Mouse (Mus musculus) limb, embryonic 12.5 days (tissue): ENCODE results near the gene Zfp82. TPM values are rescaled to one million over a fixed set of nuclear protein-coding genes. Genes with fewer than 3 reads are reported as not detected.

Source experiments
- ATAC-seq: fragments of 200-750 bp; cut with Nextera tagmentation; 2 replicates; pipeline ENCODE4 v1.8.0; 2017; ENCODE audit warnings: low read depth, moderate TSS enrichment; ENCODE audit not compliant: insufficient number of reproducible peaks, insufficient read depth, low FRiP score, low TSS enrichment
- H3K27ac ChIP-seq: fragments of 300-500 bp; sonication (generic); 2 replicates; pipeline ENCODE4 v1.5.1; 2016; ENCODE audit warnings: mild to moderate bottlenecking, moderate library complexity
- H3K27me3 ChIP-seq: fragments of 300-500 bp; sonication (generic); 2 replicates; pipeline ENCODE4 v1.6.1; 2016; ENCODE audit warnings: mild to moderate bottlenecking, moderate library complexity
- H3K36me3 ChIP-seq: fragments of 300-500 bp; sonication (generic); 2 replicates; pipeline ENCODE4 v1.6.1; 2016; ENCODE audit warnings: mild to moderate bottlenecking, moderate library complexity
- H3K4me1 ChIP-seq: fragments of 300-500 bp; sonication (generic); replicated peaks from 2 replicates; pipeline ENCODE4 v1.6.1; 2016
- H3K4me2 ChIP-seq: fragments of 300-500 bp; sonication (generic); 2 replicates; pipeline ENCODE4 v1.6.1; 2016; ENCODE audit warnings: mild to moderate bottlenecking, moderate library complexity
- H3K4me3 ChIP-seq: fragments of 300-500 bp; sonication (generic); replicated peaks from 2 replicates; pipeline ENCODE4 v1.5.1; 2016; ENCODE audit warnings: mild to moderate bottlenecking
- H3K9ac ChIP-seq: fragments of 300-500 bp; sonication (generic); replicated peaks from 2 replicates; pipeline ENCODE4 v1.6.1; 2016; ENCODE audit warnings: mild to moderate bottlenecking, moderate library complexity
- H3K9me3 ChIP-seq: fragments of 300-500 bp; sonication (generic); 2 replicates; pipeline ENCODE4 v1.6.1; 2016; ENCODE audit warnings: mild to moderate bottlenecking, moderate library complexity
- WGBS: fragments of 180-500 bp; shearing (Covaris S2); methylation state at CpG from one replicate; pipeline ENCODE4 v1.1.7; 2016; 5-methylcytosine and 5-hydroxymethylcytosine counted together
- polyA plus RNA-seq: library from polyadenylated mRNA; unstranded; fragments of >200 nt; fragmentation: Nextera tagmentation; extraction: Ambion mirVana; gene quantifications from 2 replicates; pipeline ENCODE4 v1.2.1, GENCODE M21; 2016

Zfp82 gene
- polyA plus RNA-seq, 1 experiment from 2014 or later = 6.8 TPM

DNA sequence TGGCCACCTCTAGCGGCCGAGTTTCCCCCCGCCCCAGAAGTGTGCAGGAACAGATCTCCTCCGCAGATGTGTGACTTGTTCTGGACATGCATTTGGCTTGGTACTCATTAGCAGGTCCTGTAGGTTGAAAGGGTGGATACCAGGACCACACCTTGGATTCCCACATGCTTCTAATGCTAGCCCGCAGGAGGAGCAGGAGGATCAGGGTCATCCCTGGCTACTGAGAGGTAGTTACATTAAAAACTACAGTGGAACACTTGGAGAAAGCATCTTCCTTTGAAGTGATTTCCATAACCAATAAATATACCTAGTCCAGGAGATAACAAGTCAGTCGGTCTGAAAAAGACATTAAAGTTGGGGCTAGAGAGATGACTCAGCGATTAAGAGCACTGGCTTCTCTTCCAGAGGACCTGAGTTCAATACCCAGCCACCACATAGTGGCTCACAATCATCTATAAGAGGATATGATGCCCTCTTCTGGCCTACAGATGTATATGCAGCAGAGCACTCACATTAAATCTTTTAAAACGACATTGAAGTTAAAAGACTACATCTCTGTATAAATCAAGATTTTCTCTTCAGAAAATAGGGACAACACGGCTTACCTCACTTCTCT lies 18.4 kb upstream of the Zfp82 start:
- H3K9ac ChIP-seq = peak overlapping the region; percentile 28; the same call in 1 of the 2 replicates
- ATAC-seq = no peak

DNA sequence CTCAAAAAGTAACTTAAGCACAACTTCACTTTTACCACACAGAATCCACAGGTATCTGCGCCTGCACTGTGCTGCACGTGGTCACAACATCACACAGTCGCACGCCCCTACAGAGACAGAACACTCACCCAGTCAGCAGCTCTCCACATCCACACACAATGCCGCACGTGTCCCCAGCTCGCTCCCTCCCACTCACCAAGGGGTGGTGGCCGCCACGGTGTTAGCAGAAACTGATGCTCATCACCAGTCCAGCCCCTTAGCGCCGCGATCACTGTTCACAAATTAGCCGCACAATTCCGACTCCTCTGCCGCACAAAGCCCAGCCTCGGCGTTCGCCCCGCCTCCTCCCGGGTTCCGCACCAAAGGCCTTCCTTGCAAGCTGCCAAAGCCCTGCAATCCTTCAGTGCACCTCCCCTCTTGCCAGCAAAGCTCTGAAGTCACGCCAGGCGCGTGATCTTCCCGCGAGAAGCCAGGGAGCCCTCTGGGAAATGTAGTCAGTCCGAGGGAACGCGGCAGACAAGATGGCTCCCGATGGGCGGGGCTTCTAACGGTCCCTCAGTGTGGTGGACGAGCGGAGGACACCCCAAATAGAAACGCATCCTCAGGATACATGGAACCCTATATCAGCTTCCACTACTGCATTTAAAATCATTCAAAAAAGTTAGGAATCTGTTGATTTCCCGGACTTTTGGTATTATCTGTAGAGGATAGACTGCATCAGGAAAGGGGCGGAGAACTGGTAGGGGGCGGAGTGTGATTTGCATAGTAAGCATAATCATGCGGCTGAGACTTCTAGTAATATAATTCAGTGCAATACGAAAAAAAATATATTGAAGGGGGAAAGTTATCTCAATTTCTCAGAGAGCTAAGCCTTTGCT lies 17.6 kb upstream of the Zfp82 start, which contains the start of the genes Gm26920 and Zfp566:
Gm26920 (minus strand) TSS at position 319 of the 878 bp plus-strand sequence.
Zfp566 (minus strand) TSS at position 436 of the 878 bp plus-strand sequence.
- Histone ChIP-seq H3K27ac (peak within 1 kb of the TSS; percentile 82), H3K4me2 (peak within 1 kb of the TSS; percentile 72), H3K27me3 (no peaks in the 10 kb centered on the region), H3K4me1 (peaks cover 26% of the 10 kb centered on the region), H3K4me3 (peak within 1 kb of the TSS; percentile 59), H3K36me3 (peaks cover 18% of the 10 kb centered on the region), H3K9me3 (0 out of 2 replicates have a peak, but pooled peaks cover under 1% of the 10 kb centered on the region), H3K9ac (peak within 1 kb of the TSS; percentile 73)
- peak; percentile 84 for ATAC-seq
- under 1% methylated on average over 40 of the region's 40 CpGs for WGBS

More for the DNA sequence above, 18.4 kb upstream of the Zfp82 start:
- Histone ChIP-seq H3K27ac (no peak overlapping the region), H3K4me1 (peaks cover 26% of the 10 kb centered on the region), H3K9me3 (no peaks in the 10 kb centered on the region), H3K36me3 (peaks cover 11% of the 10 kb centered on the region), H3K4me3 (peak overlapping the region; percentile 59), H3K4me2 (peak overlapping the region; percentile 72), H3K27me3 (no peaks in the 10 kb centered on the region)
- WGBS = 9% methylated on average over 9 of the region's 9 CpGs

DNA sequence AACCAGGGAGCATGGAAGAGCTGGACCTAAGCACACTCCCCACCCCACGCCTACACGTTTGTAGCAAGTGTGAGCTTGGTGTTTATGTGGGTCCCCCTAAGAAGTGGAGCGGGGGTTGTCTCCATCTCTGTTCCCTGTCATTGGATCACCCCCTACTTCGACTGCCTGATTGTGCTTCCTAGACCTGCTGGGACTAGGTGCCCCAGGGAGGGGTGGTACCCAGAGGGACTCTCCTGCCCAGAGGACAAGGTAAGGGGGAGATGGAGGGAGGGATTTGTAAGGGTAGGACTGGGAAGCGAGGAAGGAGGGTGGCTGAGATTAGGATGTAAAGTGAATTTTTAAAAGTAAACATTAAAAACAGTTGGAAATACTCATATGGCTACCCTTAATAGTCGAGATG lies 16.7 kb upstream of the Zfp82 start:
- Histone ChIP-seq H3K4me3 (peak overlapping the region; percentile 59), H3K9me3 (0 out of 2 replicates have a peak, but pooled peaks cover 3% of the 10 kb centered on the region), H3K27me3 (no peaks in the 10 kb centered on the region), H3K9ac (peak overlapping the region; percentile 73), H3K36me3 (peaks cover 27% of the 10 kb centered on the region), H3K4me2 (peak overlapping the region; percentile 72), H3K4me1 (peaks cover 26% of the 10 kb centered on the region), H3K27ac (no peak overlapping the region)
- 16% methylated on average over 6 of the region's 6 CpGs for WGBS
- ATAC-seq = no peak

DNA sequence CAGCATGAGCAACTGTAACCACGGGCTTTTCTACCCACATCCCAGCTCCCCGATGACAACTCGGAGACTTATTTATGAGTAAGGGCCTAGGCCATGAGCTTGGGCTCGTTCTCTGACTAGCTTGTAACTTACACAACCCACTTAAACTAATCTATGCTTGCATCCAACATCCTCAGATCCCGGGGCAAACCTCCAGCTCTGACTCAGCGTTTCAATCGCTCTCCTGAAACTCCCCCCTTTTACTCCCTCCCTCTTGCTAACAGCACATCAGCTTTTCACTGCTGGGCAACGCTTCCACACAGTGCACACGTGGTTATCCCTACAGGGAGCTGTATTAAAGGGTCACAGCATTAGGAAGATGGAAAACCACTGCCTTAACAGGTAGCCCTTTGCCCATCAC lies 13.8 kb upstream of the Zfp82 start:
- no peak for ATAC-seq
- no peaks in the 10 kb centered on the region for H3K27me3 ChIP-seq
- H3K9me3 ChIP-seq = 0 out of 2 replicates have a peak, but pooled peaks cover 3% of the 10 kb centered on the region
- peaks cover 56% of the 10 kb centered on the region for H3K36me3 ChIP-seq
- H3K4me1 ChIP-seq = peaks cover 20% of the 10 kb centered on the region
- H3K4me2 ChIP-seq = no peak overlapping the region
- no peak overlapping the region for H3K27ac ChIP-seq
- H3K4me3 ChIP-seq = no peak overlapping the region
- H3K9ac ChIP-seq = no peak overlapping the region
- 88% methylated on average over 9 of the region's 9 CpGs for WGBS

DNA sequence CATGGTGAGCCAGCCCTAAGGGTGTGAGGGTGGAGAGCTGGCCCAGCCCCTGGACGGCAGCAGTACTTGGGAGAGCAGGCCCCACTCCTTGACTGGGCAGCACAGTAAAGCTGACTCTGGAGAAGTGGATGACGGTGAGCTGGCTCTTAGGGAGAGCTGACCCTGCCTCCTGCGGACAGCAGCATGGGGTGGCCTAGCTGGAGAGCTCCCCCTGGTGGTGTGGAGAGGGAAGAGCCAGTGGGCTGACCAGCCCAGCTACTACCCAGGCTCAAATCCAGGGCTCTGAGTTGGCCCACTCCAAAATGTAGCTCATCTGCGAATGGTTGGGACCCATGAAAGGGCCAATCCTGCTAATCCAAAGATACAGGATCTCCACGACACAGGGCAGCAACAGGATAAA lies 8.1 kb downstream of the Zfp82 start:
- no peak; the same call in 1 of the 2 replicates for ATAC-seq

DNA sequence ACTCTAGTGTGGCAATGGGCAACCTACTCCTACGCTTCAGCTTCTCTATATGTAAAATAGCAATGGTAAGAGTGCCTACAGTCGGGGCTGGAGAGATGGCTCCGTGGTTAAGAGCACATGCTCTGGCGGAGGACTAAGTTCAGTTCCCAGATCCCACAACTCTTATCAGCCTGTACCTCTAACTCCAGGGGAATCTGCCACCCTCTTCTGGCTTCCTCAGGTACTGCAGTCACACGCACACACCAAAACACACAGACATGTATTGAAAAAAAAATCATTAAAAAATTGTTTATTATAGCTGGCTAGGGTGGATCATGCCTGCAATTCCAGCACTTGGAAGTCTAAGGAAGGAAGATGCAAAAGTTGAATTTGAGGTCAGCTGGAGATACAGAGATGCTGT lies 10.2 kb downstream of the Zfp82 start:
- Histone ChIP-seq H3K4me3 (no peak overlapping the region), H3K27ac (no peak overlapping the region), H3K9me3 (no peaks in the 10 kb centered on the region), H3K4me1 (no peaks in the 10 kb centered on the region), H3K36me3 (peaks cover 73% of the 10 kb centered on the region), H3K4me2 (no peak overlapping the region), H3K27me3 (no peaks in the 10 kb centered on the region), H3K9ac (no peak overlapping the region)
- ATAC-seq = no peak
- WGBS = 85% methylated on average over 5 of the region's 5 CpGs

More for the DNA sequence above, 8.1 kb downstream of the Zfp82 start:
- no peak overlapping the region for H3K4me2 ChIP-seq
- no peak overlapping the region for H3K4me3 ChIP-seq
- 83% methylated on average over 5 of the region's 5 CpGs for WGBS
- H3K9ac ChIP-seq = no peak overlapping the region
- no peak overlapping the region for H3K27ac ChIP-seq
- H3K36me3 ChIP-seq = peaks cover 68% of the 10 kb centered on the region
- H3K27me3 ChIP-seq = no peaks in the 10 kb centered on the region
- no peaks in the 10 kb centered on the region for H3K9me3 ChIP-seq
- H3K4me1 ChIP-seq = no peaks in the 10 kb centered on the region

DNA sequence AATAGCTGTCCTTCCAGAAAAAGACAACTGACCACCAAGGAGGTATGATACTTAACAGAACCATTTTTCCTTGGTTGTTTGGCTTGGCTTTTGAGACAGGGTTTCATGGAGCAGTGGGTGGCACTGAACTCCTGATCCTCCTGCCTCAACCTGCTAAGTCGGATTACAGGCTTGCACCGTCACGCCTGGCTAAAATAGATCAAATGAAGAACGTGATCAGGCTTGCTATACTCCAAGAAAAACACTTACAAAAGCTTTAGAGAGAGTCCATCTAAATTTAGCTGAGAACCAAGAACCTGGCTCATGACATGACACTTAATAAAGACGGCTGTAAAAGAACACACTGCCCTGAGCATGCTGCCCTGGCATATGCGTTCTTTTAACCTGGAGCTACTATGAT lies 12.4 kb downstream of the Zfp82 start:
- no peak overlapping the region for H3K4me3 ChIP-seq
- H3K36me3 ChIP-seq = peaks cover 80% of the 10 kb centered on the region
- H3K27ac ChIP-seq = no peak overlapping the region
- WGBS = 81% methylated on average over 6 of the region's 6 CpGs
- no peaks in the 10 kb centered on the region for H3K27me3 ChIP-seq
- no peaks in the 10 kb centered on the region for H3K9me3 ChIP-seq
- ATAC-seq = no peak
- H3K4me2 ChIP-seq = no peak overlapping the region
- H3K9ac ChIP-seq = no peak overlapping the region
- H3K4me1 ChIP-seq = no peaks in the 10 kb centered on the region

DNA sequence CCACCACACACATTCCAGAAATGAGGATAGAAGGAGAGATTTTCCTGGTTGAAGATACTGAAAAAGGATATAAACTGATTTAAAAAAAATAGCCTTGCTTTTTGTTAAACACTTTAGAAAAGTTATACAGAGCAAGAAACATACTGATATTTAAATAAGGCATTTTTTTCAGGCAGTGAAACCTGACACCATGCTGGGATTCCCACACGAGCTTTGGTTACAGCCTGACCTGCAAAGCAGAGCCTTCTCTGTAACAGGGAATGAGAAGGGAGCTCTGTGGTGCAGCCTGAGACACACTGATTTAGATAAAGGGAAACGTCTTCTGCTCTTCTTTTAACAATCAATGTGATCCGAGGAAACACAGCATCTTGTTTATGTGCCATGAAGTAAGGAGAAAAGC lies 19.1 kb downstream of the Zfp82 start:
- Histone ChIP-seq H3K9ac (no peak overlapping the region), H3K36me3 (peaks cover 30% of the 10 kb centered on the region), H3K4me2 (no peak overlapping the region), H3K9me3 (no peaks in the 10 kb centered on the region), H3K4me3 (no peak overlapping the region), H3K27ac (peak overlapping the region; percentile 41; the same call in 1 of the 2 replicates), H3K4me1 (peaks cover 15% of the 10 kb centered on the region), H3K27me3 (no peaks in the 10 kb centered on the region)
- ATAC-seq = no peak
- 8% methylated on average over 3 of the region's 3 CpGs for WGBS

DNA sequence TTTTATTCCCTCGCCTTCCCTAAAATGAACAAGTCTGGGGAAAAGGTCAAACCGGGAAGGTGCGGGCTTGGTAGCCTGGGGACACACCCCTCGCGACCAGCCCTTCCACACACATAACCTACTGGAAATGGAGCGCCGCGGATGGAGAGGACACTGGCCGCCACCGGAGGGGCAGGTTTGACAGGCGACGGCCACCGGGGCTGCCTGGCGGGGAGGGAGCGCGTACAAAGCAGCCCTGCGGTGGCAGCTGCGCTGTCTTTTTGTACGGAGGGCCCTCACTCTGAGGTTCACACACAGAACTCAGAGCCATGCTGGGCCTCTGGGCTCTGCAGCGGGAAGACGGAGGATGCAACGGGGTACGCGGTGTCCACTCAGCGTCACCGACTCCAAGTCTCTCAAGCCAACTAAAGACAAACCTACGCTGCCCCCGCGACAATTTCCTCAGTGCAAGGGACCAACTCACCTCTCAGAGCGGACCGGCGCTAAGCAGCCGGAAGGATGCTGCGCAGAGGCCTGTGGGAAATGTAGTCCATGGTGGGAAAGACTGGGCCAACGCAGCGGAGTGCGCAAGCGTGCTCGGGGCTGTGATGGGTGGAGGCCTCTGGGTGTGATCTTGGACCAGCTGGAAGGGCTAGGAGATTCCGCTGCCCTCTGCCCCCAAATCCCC lies 21.7 kb downstream of the Zfp82 start, which contains the start of gene Zfp14:
Zfp14 (minus strand) TSS at position 499 of the 667 bp plus-strand sequence.
- peak within 1 kb of the TSS; percentile 78 for H3K4me2 ChIP-seq
- peak; percentile 96 for ATAC-seq
- H3K9me3 ChIP-seq = no peaks in the 10 kb centered on the region
- H3K27me3 ChIP-seq = no peaks in the 10 kb centered on the region
- H3K4me1 ChIP-seq = peaks cover 15% of the 10 kb centered on the region
- H3K9ac ChIP-seq = peak within 1 kb of the TSS; percentile 81
- peak within 1 kb of the TSS; percentile 74 for H3K4me3 ChIP-seq
- H3K36me3 ChIP-seq = peaks cover 11% of the 10 kb centered on the region
- under 1% methylated on average over 40 of the region's 40 CpGs for WGBS
- peak within 1 kb of the TSS; percentile 88 for H3K27ac ChIP-seq

DNA sequence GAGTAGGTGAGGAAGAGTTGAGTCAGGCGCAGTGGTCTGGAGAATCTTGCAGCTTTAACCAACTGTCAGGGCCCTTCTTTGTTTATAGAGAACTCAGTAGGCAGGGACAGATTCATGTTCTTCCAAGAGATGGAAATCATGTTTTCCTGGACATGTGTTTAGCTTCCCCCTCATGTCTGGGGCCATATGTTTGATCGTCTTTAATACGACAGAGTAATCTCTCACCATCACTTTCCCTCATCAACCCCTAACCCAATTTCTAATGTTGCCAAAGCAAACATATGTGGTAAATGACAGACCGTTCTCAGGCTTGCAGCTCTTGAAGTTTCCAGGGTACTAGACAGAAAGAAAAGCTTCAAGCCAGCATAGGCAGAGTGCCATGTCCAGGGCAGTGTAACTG lies 24.6 kb downstream of the Zfp82 start:
- Histone ChIP-seq H3K9me3 (no peaks in the 10 kb centered on the region), H3K4me3 (no peak overlapping the region), H3K27ac (no peak overlapping the region), H3K4me2 (no peak overlapping the region), H3K27me3 (no peaks in the 10 kb centered on the region), H3K36me3 (no peaks in the 10 kb centered on the region), H3K9ac (no peak overlapping the region), H3K4me1 (peaks cover 8% of the 10 kb centered on the region)
- no peak for ATAC-seq
- 96% methylated on average over 4 of the region's 4 CpGs for WGBS

DNA sequence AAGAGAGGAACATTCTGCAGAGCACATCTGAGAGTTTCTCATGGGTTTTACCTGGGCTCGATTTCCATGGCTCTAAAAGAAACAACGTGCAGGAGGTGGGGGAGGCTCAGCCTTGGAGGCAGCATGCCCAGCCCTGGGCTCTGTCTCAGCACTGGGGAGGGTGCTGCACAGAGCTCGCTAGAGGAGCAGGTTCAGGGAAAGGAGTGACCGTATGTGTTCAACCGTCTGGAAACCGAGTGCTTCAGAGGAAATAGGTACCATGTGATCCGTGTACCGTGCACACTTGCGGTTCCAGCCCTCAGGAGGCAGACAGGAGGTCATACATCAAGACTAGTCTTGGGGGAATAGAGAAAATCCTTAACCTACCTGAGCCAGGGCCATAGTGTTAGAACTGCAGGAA lies 28.3 kb downstream of the Zfp82 start:
- H3K4me2 ChIP-seq = no peak overlapping the region
- H3K4me3 ChIP-seq = no peak overlapping the region
- WGBS = 55% methylated on average over 9 of the region's 9 CpGs
- H3K27ac ChIP-seq = no peak overlapping the region
- H3K27me3 ChIP-seq = no peaks in the 10 kb centered on the region
- H3K36me3 ChIP-seq = 0 out of 2 replicates have a peak, but pooled peaks cover 9% of the 10 kb centered on the region
- no peak for ATAC-seq
- no peaks in the 10 kb centered on the region for H3K9me3 ChIP-seq
- H3K4me1 ChIP-seq = no peaks in the 10 kb centered on the region
- H3K9ac ChIP-seq = no peak overlapping the region
